Mouse (Mus musculus): ENCODE measurements around the gene Spdye4a. TPM values are rescaled to one million over a fixed set of nuclear protein-coding genes. Genes with fewer than 3 reads are reported as not detected.

The Spdye4a gene
- polyA plus RNA-seq (2017; shearing (Covaris generic)) = not detected

DNA sequence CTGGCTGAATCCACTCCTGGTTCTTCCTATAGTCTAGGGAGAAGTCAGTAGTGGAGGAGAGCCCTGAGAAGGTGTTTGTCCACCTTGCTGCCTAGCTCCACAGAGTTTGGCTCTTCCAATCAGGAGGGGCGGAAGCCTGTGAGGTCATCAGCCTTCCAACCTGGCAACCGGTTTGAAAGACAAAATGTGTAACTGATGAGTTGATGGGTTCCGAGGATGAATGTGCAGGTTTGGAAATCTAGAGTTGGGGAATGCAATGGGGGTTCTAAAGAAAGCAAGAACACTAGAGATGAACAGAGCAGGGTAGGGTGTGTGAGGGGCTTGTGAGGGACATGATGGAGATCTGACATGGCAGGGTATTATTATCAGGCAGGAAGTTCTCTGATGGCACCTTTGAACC is at the start of gene Spdye4a:
Gene Spdye4a, minus strand, starts transcription at position 101 of the 400 bp plus-strand sequence.

DNA sequence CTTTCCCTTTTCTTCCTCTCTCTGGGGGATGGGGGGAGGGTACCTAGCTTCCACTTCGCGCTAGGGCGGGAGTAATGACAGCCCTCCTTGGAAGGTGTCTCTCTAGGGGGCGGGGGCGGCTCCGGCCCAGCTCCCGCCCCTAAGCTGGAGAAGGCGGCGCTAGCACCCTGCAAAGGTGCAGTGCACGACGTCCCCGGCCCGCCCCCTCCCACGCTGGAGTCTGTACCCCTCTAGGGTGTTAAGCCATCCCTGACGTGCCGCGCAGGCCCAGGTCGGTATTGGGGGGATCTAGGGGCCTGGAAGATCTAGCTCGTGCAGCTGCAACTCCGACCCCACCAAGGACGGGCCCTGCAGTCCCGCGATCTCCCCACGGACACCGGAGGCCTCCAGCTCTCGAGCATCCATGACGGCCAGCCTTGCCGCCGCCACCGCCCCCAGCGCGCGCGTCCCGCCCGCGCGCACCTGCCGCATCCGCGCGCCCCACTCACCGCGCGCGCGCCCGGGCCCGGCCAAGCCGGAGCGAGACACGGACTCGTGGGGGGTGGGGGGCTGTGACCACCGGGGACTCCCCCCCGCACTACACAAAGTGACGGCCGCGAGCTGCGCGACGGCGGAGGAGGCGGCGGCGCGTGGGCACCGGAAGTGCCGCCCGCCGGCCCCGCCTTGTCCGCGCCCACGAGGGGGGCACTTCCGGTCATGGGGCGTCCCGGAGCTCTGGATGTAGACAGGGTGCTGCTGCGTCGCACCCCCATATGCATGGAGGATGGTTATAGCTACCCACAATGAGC is 42.9 kb upstream of the Spdye4a start, which contains the start of gene Zfp316:
Gene Zfp316, minus strand, starts transcription at position 660 of the 788 bp plus-strand sequence.

DNA sequence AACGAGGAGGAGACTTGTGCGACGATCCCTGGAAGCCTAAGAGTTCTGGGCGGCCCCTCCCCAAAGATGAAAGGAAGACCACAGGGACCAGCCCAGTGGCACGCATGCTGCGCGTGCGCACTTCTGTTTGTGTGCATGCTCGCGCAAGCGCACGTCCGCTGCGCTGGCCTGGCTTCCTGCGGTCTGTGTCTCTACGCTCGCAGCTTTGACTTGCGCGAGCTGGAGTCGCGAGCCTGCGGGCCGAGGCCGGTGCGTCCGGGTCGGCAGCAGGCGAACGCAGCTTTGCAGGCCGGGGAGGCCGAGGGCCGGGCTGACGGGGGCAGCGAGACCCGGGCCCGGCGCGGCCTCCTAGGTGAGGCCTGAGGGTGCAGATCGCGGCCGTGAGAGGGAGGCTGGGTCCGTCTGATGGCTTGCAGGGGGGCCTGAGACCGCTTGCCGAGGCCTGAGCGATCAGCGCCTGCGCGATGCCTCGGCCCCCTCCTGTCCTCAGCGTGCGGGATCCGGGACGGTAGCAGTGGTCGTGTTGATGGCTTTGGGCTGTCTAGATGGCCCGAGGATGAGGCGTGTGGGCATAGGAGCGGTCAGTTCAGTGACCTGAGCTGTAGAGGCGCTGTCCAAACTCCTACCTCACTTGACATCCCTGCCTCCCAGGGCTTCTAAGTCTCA is 8.5 kb upstream of the Spdye4a start, which contains the start of gene Zfp12:
Gene Zfp12, plus strand, starts transcription at position 136 of the 666 bp plus-strand sequence.

DNA sequence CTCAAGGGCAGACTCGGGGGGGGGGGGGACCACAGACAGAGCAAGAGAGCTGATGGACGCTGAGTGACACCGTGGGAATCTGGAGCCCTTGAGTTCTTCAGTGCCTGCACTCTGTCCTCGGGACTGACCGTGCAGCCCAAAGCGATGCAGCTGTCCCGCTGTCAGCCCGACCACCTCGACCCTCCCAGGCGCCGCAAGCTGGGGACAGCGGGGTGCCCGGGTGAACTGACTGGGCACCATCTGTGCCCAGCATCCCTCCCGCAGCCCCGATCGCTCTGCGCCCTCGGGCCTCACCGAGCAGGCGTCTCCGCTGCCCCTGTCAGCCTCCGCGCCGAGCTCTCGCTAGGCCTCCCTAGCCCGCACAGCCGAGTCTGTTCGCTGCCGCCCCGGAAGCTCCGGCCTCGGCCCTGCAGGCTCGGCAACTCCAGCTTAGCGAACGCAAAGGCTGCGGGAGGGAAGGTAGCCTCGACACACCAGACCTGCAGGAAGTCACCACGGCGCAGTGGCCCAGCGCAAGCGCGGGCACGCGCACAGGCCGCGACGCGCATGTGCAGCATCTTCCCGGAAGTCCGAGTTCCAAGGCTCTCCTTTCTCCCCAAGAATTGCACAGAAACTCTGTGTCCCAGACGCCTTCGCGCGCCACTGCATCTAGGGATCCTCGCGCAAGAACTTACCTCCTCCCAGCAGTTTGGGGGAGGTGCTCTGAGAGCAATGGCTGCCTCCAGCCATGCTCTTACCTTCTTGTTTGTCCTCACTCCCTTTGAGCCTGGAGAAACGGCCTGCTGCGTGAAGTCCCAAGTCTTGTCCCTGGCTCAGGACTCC is 46.2 kb downstream of the Spdye4a start, which contains the start of the genes Rbak and Spdye4b:
Gene Rbak, minus strand, starts transcription at position 521 of the 822 bp plus-strand sequence.
Gene Spdye4b, plus strand, starts transcription at position 763 of the 822 bp plus-strand sequence.

Other genes with a start within 250 kb of the Spdye4a start
- gene Rnf216, start 113.9 kb downstream of the Spdye4a start, polyA plus RNA-seq (2017; shearing (Covaris generic)) = 67.7 TPM
- gene Olfr718-ps1, start 79.3 kb downstream of the Spdye4a start, polyA plus RNA-seq (2017; shearing (Covaris generic)) = 0.10 TPM
- 16.3 TPM for gene Rbak, start 46.1 kb downstream of the Spdye4a start, polyA plus RNA-seq (2017; shearing (Covaris generic))
- gene Spdye4b, start 45.9 kb downstream of the Spdye4a start, polyA plus RNA-seq (2017; shearing (Covaris generic)) = not detected
- gene Zfp12, start 8.3 kb upstream of the Spdye4a start, polyA plus RNA-seq (2017; shearing (Covaris generic)) = 13.1 TPM
- gene Zfp316, start 43.1 kb upstream of the Spdye4a start, polyA plus RNA-seq (2017; shearing (Covaris generic)) = 0.13 TPM
- gene Zfp853, start 66.7 kb upstream of the Spdye4a start, polyA plus RNA-seq (2017; shearing (Covaris generic)) = not detected
- gene E130309D02Rik, start 88.5 kb upstream of the Spdye4a start, polyA plus RNA-seq (2017; shearing (Covaris generic)) = 7.4 TPM
- 108 TPM for gene Zdhhc4, start 102.4 kb upstream of the Spdye4a start, polyA plus RNA-seq (2017; shearing (Covaris generic))
- not detected for gene Grid2ip, start 130.4 kb upstream of the Spdye4a start, polyA plus RNA-seq (2017; shearing (Covaris generic))
- gene Kdelr2, start 176.9 kb upstream of the Spdye4a start, polyA plus RNA-seq (2017; shearing (Covaris generic)) = 35.8 TPM
- gene Daglb, start 237.7 kb upstream of the Spdye4a start, polyA plus RNA-seq (2017; shearing (Covaris generic)) = 19.8 TPM

All from inflammation-experienced regulatory T-cells, adult 16 weeks (primary cell).